Mouse (Mus musculus) lung, adult 2 months (tissue): ENCODE measurements around the gene Lrsam1. TPM values are rescaled to one million over a fixed set of nuclear protein-coding genes. Genes with fewer than 3 reads are reported as not detected.

Source experiments
- DNase-seq: peaks from one replicate; pipeline ENCODE4 v3.0.0; 2022
- H3K4me1 ChIP-seq: fragments of 200-500 bp; 2 replicates; pipeline ENCODE4 v1.6.1; 2011; ENCODE audit warnings: low read length; ENCODE audit not compliant: control insufficient read depth, insufficient read depth
- H3K4me3 ChIP-seq: fragments of 200-500 bp; replicated peaks from 2 replicates; pipeline ENCODE3; 2011; ENCODE audit warnings: low read depth, mild to moderate bottlenecking, control low read depth, low read length; ENCODE audit errors: extremely low read depth
- CTCF ChIP-seq: fragments of 200-500 bp; IDR thresholded peaks from 2 replicates; pipeline ENCODE4 v1.5.1; 2011; ENCODE audit warnings: mild to moderate bottlenecking, low read length, control low read depth; ENCODE audit not compliant: insufficient read depth
- POLR2A ChIP-seq: fragments of 200-500 bp; IDR thresholded peaks from 2 replicates; pipeline ENCODE4 v1.6.1; 2011; ENCODE audit warnings: low read depth, mild to moderate bottlenecking, control low read depth, low read length, borderline replicate concordance; ENCODE audit errors: extremely low read depth
- WGBS: fragments of 180-500 bp; shearing (Covaris S2); methylation state at CpG from one replicate; pipeline ENCODE4 v1.1.7; 2018; 5-methylcytosine and 5-hydroxymethylcytosine counted together
- polyA plus RNA-seq: library from polyadenylated mRNA; depleted of rRNA; stranded (reverse); fragments of >200 nt; gene quantifications from 2 replicates; pipeline ENCODE4 v1.2.3, GENCODE M21; 2012

The Lrsam1 gene
- polyA plus RNA-seq, 1 experiment: 18.4 TPM

DNA sequence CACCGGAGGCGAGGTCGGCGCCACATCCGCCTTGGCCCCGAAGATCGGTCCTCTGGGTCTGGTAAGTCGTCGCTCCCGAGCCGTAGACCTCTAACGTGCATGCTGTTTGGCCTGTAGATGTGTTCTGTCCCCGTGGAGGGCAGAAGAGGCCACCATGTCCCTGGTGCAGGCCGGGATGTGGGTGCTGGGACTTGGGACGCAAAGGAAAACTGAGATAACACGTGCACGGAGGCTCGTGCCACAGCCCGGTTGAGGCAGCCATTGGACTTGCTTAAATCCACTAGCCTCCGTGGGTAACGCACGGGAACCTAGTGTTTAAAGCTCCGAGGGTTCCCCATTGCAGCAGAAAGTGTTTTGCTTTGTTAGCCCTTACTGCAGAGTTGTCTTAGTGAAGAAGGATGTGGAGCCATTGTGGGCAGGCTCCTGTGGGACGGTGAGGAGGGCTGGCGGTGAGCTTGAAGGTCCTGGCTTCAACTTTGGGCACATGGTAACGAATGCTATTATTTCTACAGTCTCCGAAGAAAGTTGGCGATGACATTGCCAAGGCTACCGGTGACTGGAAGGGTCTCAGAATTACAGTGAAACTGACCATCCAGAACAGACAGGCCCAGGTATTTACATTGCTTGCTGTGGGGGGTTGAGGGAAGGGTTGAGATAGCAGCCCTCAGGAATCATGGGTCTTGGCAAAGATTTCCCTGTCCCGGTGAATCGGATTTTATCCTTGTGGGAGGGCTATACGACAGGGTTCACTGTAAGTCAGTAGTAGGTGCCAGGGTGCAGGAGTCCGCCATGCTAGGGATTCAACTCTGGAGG, 854 bp upstream of the Lrsam1 start:
- peaks cover 3% of the 10 kb centered on the region for H3K4me1 ChIP-seq
- WGBS: 5% methylated on average over 33 of the region's 33 CpGs
- DNase-seq: no peak

DNA sequence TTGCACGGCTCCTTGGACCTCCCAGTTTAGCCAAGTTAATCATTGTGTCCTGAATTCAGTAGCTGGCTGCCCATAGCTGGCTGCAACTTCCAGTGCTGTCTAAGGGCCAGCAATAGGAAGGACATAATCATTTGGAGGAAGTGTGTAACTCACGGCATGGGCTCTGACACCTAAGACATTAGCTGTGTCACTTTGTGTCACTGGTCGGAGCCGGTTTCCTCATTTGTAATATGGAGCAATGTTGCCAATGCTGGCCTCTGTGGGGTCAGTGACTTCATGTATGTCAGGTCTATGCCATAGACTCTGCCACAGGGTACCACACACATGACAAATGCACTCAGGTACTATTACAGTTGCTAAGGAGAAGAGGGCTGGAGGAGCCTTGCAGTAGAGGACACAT, 1.1 kb downstream of the Lrsam1 start:
- H3K4me1 ChIP-seq: peaks cover 3% of the 10 kb centered on the region; the same call in 1 of the 2 replicates
- TF ChIP-seq CTCF (no peak), POLR2A (no peak)
- no peak overlapping the region for H3K4me3 ChIP-seq
- 80% methylated on average over 4 of the region's 4 CpGs for WGBS
- DNase-seq: no peak

More for the DNA sequence above, 854 bp upstream of the Lrsam1 start:
- H3K4me3 ChIP-seq: peak overlapping the region; percentile 99
- TF ChIP-seq CTCF (no peak), POLR2A (no peak)

DNA sequence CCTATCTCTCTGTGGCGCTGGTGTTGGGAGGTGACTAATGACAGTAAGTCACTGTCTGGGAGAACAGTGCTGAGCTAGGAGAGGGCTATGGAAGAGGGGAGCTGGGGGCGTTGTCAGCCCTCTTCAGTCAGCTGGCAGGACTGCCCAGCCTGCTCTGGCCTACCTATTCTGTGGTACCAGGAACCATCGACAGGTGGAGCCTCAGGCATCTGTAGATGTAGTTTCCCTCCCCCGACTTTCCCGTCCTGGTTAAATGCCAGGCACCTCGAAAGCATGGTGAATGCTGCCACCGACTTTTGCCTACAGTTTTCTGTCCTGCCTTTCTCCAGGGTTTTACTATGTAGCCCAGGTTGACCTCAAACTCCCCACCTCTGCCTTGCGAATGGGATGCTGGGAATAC, 4.1 kb downstream of the Lrsam1 start:
- no peak for DNase-seq
- H3K4me3 ChIP-seq: no peak overlapping the region
- H3K4me1 ChIP-seq: peaks cover 3% of the 10 kb centered on the region; the same call in 1 of the 2 replicates
- 59% methylated on average over 8 of the region's 8 CpGs for WGBS
- TF ChIP-seq POLR2A: no peak
- TF ChIP-seq CTCF: peak; percentile 23; the same call in 1 of the 2 replicates

DNA sequence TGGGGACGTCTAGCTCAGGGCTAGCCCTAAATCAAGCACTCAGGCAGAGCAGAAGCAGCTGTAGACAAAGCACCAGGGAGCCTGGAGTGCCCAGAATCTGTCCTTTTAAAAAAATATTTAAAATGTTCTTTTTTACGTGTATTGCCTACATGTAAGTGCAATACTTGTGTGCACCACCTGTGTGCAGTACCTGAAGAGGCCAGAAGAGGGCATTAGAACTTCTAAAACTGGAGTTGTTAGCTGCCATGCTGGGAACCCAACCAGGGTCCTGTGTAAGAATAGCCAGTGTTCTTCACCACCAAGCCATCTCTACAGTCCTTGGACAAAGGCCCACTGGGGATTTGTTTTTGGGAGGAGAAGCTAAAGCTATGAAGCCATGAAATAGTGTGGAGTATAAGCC, 6.8 kb downstream of the Lrsam1 start:
- WGBS: 90% methylated on average over 2 of the region's 2 CpGs
- Histone ChIP-seq H3K4me3 (no peak overlapping the region), H3K4me1 (no peaks in the 10 kb centered on the region)
- DNase-seq: no peak
- TF ChIP-seq POLR2A: no peak
- no peak for TF ChIP-seq CTCF

DNA sequence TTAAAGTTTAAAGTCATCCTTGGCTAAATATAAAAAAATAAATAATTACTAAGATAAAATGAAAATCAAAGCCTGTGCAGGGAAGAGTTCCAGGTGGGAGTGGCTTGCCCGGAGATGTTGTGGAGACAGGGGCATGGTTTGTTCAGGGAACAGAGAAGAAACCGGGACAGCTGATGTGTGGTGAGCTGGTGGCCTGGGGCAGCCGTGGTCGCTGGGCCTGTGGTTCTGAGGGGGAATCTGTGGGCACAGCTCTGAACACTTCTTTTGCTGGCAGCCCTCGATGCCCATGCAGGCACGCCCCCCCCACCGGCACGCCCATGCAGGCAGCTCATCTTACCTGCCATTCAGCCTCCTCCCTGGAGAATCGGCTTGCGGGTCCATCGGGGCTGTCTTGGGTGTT, 14.0 kb downstream of the Lrsam1 start:
- Histone ChIP-seq H3K4me1 (no peaks in the 10 kb centered on the region), H3K4me3 (no peak overlapping the region)
- WGBS: 81% methylated on average over 11 of the region's 11 CpGs
- no peak for DNase-seq
- TF ChIP-seq CTCF (no peak), POLR2A (no peak)

DNA sequence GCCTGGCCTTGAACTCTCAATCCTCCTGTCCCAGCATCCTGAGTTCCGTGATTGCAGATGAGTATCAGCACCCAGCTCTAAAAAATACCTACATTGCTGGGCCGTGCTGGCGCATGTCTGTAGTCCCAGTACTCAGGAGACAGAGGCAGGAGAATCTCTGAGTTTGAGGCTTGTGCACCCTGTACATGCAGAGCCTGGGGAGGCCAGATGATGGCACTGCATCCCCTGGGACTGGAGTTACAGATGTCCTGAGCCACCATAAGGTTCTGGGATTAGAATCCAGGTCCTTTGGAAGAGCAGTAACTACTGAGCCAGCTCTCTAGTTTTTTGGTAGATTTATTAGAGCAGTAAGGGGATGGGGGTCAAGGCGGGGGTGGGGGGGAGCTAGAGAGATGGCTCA, 20.9 kb downstream of the Lrsam1 start:
- WGBS: 91% methylated on average over 4 of the region's 4 CpGs

DNA sequence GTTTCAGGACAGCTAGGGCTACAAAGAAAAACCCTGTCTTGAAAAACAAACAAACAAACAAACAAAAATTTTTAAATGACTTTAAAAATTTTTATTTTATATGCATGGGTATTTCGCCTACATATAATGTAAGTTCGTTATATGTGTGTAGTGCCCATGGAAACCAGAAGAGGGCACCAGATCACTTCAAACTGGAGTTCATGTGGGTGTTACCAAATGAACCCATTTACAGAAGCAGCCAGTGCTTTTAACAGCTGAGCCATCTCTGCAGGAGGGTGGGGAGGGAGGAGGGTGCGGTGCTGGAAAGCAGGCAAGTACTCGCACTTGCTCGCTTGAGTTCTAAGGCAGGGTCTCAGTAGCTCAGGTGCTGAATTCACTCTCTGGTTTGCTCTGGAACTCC, 22.0 kb downstream of the Lrsam1 start:
- no peak for TF ChIP-seq POLR2A
- TF ChIP-seq CTCF: 0 out of 2 replicates have a peak, but pooled peaks have one; percentile 8
- DNase-seq: no peak
- Histone ChIP-seq H3K4me1 (no peaks in the 10 kb centered on the region), H3K4me3 (no peak overlapping the region)
- 82% methylated on average over 5 of the region's 5 CpGs for WGBS

More for the DNA sequence above, 20.9 kb downstream of the Lrsam1 start:
- Histone ChIP-seq H3K4me1 (no peaks in the 10 kb centered on the region), H3K4me3 (no peak overlapping the region)
- no peak for DNase-seq
- TF ChIP-seq POLR2A (no peak), CTCF (no peak)

DNA sequence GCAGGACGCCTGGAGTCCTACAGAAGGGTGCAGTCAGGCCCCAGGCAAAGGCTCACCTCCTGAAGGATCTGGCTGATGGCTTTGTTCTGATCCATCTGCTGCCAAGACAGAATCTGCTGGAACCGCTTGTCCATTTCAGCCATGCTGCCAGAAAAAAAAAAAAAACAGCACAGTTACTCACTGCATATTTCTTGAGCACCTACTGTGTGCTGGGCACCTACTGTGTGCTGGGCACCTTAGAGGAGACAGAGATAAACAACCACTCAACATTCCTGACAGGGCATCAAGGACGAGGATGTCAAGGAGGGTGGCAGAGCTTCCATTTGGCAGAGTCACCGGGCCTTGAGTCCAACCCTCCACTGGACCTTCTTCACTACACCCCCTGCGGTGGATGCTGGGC, 22.7 kb downstream of the Lrsam1 start:
- DNase-seq: no peak
- 87% methylated on average over 5 of the region's 5 CpGs for WGBS
- TF ChIP-seq CTCF (no peak), POLR2A (no peak)
- H3K4me1 ChIP-seq: no peaks in the 10 kb centered on the region
- H3K4me3 ChIP-seq: no peak overlapping the region

DNA sequence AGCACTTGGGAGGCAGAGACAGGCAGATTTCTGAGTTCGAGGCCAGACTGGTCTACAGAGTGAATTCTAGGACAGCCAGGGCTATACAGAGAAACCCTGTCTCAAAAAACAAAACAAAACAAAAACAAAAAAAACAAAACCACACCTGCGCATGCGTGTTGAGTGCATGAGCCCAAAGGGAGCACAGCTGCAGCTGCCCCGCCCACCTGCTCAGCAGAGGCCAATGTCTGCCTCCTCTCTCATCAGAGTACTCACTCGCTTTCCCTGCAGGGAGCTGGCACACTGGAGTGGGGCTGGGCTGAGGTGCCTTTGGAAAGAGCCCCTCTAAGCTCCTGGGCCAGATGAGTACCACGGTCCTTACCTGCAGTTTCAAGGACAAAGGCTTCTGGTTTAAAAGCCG, 29.7 kb downstream of the Lrsam1 start:
- no peak for DNase-seq
- H3K4me3 ChIP-seq: no peak overlapping the region
- TF ChIP-seq POLR2A (no peak), CTCF (no peak)
- peaks cover 5% of the 10 kb centered on the region for H3K4me1 ChIP-seq
- WGBS: 69% methylated on average over 7 of the region's 7 CpGs

DNA sequence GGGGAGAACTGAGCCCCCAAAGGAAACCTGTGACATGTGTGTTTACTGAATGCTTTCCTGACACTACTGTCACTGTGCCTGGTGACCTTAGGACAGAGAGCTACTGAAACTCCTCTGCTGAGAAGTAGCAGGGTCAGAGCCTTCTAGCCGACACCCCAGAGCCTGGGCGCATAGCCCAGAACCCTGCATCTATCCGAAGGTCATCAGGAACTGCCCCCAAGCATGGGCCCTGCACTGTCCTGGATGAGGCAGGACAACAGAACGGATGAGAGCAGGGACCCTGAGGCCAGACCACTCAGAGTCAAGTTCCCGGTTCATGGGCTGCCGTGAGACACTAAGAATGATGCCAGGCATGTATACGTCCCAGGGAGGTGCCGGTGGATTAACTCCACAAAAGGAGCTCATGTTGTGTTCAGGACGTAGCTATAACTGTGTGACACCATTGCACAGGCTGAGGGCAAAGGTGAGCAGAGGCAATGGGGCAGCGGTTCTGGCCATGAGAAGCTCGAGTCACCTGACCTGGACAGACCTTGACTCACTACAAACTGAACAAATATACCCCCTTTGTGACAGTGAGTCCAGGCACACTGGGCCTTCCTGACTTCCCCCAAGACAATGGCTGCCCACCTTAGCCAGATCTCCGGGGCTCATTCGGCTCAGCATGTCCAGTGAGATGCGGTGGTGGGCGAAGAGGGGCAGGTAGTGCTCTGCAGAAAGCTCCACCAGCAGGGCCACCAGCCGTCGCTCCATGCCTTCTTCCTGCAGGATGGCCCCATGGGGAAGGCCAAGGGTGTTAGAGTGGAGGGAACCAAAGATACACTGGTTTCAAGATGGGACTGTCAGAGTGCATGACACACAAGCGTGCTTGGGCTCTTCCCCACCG, 32.2 kb downstream of the Lrsam1 start:
- Histone ChIP-seq H3K4me3 (no peak overlapping the region), H3K4me1 (peaks cover 9% of the 10 kb centered on the region)
- TF ChIP-seq CTCF (no peak), POLR2A (no peak)
- DNase-seq: no peak
- 74% methylated on average over 19 of the region's 19 CpGs for WGBS
